Mouse (Mus musculus) MEL (cell line): ENCODE measurements around the gene Vsig10l. TPM values are rescaled to one million over a fixed set of nuclear protein-coding genes. Genes with fewer than 3 reads are reported as not detected.

Source experiments
- DNase-seq: peaks from one replicate; pipeline ENCODE4 v3.0.0; 2011; ENCODE audit warnings: low read depth, low spot score
- H3K27ac ChIP-seq: 2 replicates; pipeline ENCODE4 v1.5.1; 2012; ENCODE audit warnings: low read depth, mild to moderate bottlenecking, control low read depth, low read length, moderate library complexity; ENCODE audit not compliant: control insufficient read depth
- H3K27me3 ChIP-seq, 2 experiments: fragments of 150-350 bp in 1 of 2; sonication (generic) in 1 of 2; 2 replicates each; pipeline ENCODE4 v1.6.1; 2012; ENCODE audit warnings: low read length in 2 of 2, mild to moderate bottlenecking in 2 of 2, improper control_type of control experiment in 1 of 2, moderate library complexity in 1 of 2; ENCODE audit not compliant: insufficient read depth in 2 of 2, control insufficient read depth in 1 of 2
- H3K36me3 ChIP-seq, 2 experiments: 2 replicates each; pipeline ENCODE4 v1.6.1; 2012 to 2014; ENCODE audit warnings: low read length in 2 of 2, improper control_type of control experiment in 1 of 2, inconsistent platforms in 1 of 2, mild to moderate bottlenecking in 1 of 2; ENCODE audit not compliant: insufficient read depth in 2 of 2, control insufficient read depth in 1 of 2
- H3K4me1 ChIP-seq, 2 experiments: fragments of 150-350 bp in 1 of 2; sonication (generic) in 1 of 2; 2 replicates each; pipeline ENCODE4 v1.6.1; 2012; ENCODE audit warnings: low read length in 2 of 2, improper control_type of control experiment in 1 of 2, mild to moderate bottlenecking in 1 of 2; ENCODE audit not compliant: insufficient read depth in 2 of 2, control insufficient read depth in 1 of 2
- H3K4me3 ChIP-seq, 2 experiments: fragments of 150-350 bp in 1 of 2; sonication (generic) in 1 of 2; 2 replicates each; pipeline ENCODE4 v1.5.1; 2012; ENCODE audit warnings: low read depth in 2 of 2, low read length in 2 of 2, mild to moderate bottlenecking in 2 of 2, moderate library complexity in 2 of 2, control low read depth in 1 of 2, improper control_type of control experiment in 1 of 2; ENCODE audit not compliant: control insufficient read depth in 1 of 2, insufficient read depth in 1 of 2
- H3K79me2 ChIP-seq: 2 replicates; pipeline ENCODE4 v1.6.1; 2012; ENCODE audit warnings: mild to moderate bottlenecking, low read length, moderate library complexity; ENCODE audit not compliant: control insufficient read depth, poor library complexity, insufficient read depth
- H3K9ac ChIP-seq: 2 replicates; pipeline ENCODE4 v1.6.1; 2012; ENCODE audit warnings: low read depth, mild to moderate bottlenecking, control low read depth, low read length, moderate library complexity; ENCODE audit not compliant: control insufficient read depth, poor library complexity, severe bottlenecking
- H3K9me3 ChIP-seq: fragments of 150-350 bp; sonication (generic); replicated peaks from 2 replicates; pipeline ENCODE4 v1.6.1; 2012; ENCODE audit warnings: mild to moderate bottlenecking, low read length, improper control_type of control experiment, moderate library complexity; ENCODE audit not compliant: insufficient read depth
- BHLHE40 ChIP-seq: IDR thresholded peaks from 2 replicates; pipeline ENCODE4 v1.6.1; 2012; ENCODE audit warnings: low read depth, mild to moderate bottlenecking, inconsistent platforms, low read length, improper control_type of control experiment, borderline replicate concordance
- CHD2 ChIP-seq: IDR thresholded peaks from 2 replicates; pipeline ENCODE4 v1.6.1; 2011; ENCODE audit warnings: low read length, improper control_type of control experiment
- E2F4 ChIP-seq: IDR thresholded peaks from 2 replicates; pipeline ENCODE4 v1.6.1; 2011; ENCODE audit warnings: low read depth, low read length, improper control_type of control experiment, borderline replicate concordance
- EP300 ChIP-seq, 2 experiments: IDR thresholded peaks; 2 replicates each; pipeline ENCODE4 v1.6.1; 2011; ENCODE audit warnings: improper control_type of control experiment in 2 of 2, low read length in 2 of 2, low read depth in 1 of 2, mild to moderate bottlenecking in 1 of 2
- ETS1 ChIP-seq: IDR thresholded peaks from 2 replicates; pipeline ENCODE4 v1.6.1; 2012; ENCODE audit warnings: low read depth, mild to moderate bottlenecking, inconsistent platforms, low read length, improper control_type of control experiment, moderate library complexity
- KAT2A ChIP-seq: conservative IDR thresholded peaks from 2 replicates; pipeline ENCODE4 v1.6.1; 2012; ENCODE audit warnings: low read depth, low read length, improper control_type of control experiment, inconsistent platforms
- MAX ChIP-seq: IDR thresholded peaks from 2 replicates; pipeline ENCODE4 v1.6.1; 2011; ENCODE audit warnings: low read length, improper control_type of control experiment
- MAZ ChIP-seq: IDR thresholded peaks from 2 replicates; pipeline ENCODE4 v1.6.1; 2012; ENCODE audit warnings: low read depth, mild to moderate bottlenecking, inconsistent platforms, low read length, improper control_type of control experiment
- MEF2A ChIP-seq: IDR thresholded peaks from 2 replicates; pipeline ENCODE4 v1.6.1; 2014; ENCODE audit warnings: low read depth, mild to moderate bottlenecking, inconsistent platforms, low read length, improper control_type of control experiment; ENCODE audit not compliant: poor library complexity, insufficient replicate concordance, severe bottlenecking; ENCODE audit errors: extremely low read depth
- MYB ChIP-seq: IDR thresholded peaks from 2 replicates; pipeline ENCODE4 v1.6.1; 2011; ENCODE audit warnings: mild to moderate bottlenecking, low read depth, low read length, improper control_type of control experiment
- MYC ChIP-seq: IDR thresholded peaks from 2 replicates; pipeline ENCODE4 v1.6.1; 2011; ENCODE audit warnings: low read depth, mild to moderate bottlenecking, low read length, improper control_type of control experiment, moderate library complexity
- NELFE ChIP-seq: IDR thresholded peaks from 2 replicates; pipeline ENCODE4 v1.6.1; 2011; ENCODE audit warnings: low read depth, low read length, improper control_type of control experiment
- NRF1 ChIP-seq: IDR thresholded peaks from 2 replicates; pipeline ENCODE4 v1.6.1; 2014; ENCODE audit warnings: low read depth, mild to moderate bottlenecking, inconsistent platforms, low read length, improper control_type of control experiment, moderate library complexity; ENCODE audit not compliant: poor library complexity, insufficient read depth, severe bottlenecking
- POLR2A ChIP-seq, 2 experiments: IDR thresholded peaks; 2 replicates each; pipeline ENCODE4 v1.6.1; 2011 to 2012; ENCODE audit warnings: low read length in 2 of 2, mild to moderate bottlenecking in 2 of 2, control low read depth in 1 of 2, improper control_type of control experiment in 1 of 2, low read depth in 1 of 2, moderate library complexity in 1 of 2; ENCODE audit not compliant: control insufficient read depth in 1 of 2, insufficient read depth in 1 of 2, poor library complexity in 1 of 2
- RAD21 ChIP-seq: IDR thresholded peaks from 2 replicates; pipeline ENCODE4 v1.6.1; 2011; ENCODE audit warnings: mild to moderate bottlenecking, low read depth, low read length, improper control_type of control experiment
- RCOR1 ChIP-seq: IDR thresholded peaks from 2 replicates; pipeline ENCODE4 v1.6.1; 2012; ENCODE audit warnings: low read depth, mild to moderate bottlenecking, inconsistent platforms, low read length, improper control_type of control experiment
- TBP ChIP-seq: IDR thresholded peaks from 2 replicates; pipeline ENCODE4 v1.8.0; 2011; ENCODE audit warnings: low read depth, low read length, improper control_type of control experiment
- TCF12 ChIP-seq: IDR thresholded peaks from 2 replicates; pipeline ENCODE4 v1.6.1; 2014; ENCODE audit warnings: low read depth, mild to moderate bottlenecking, inconsistent platforms, low read length, improper control_type of control experiment, moderate library complexity
- USF2 ChIP-seq, 2 experiments: IDR thresholded peaks; 2 replicates each; pipeline ENCODE4 v1.6.1; 2011 to 2012; ENCODE audit warnings: improper control_type of control experiment in 2 of 2, low read length in 2 of 2, borderline replicate concordance in 1 of 2, inconsistent platforms in 1 of 2, low read depth in 1 of 2, mild to moderate bottlenecking in 1 of 2; ENCODE audit not compliant: insufficient read depth in 1 of 2
- ZMIZ1 ChIP-seq: IDR thresholded peaks from 2 replicates; pipeline ENCODE4 v1.6.1; 2012; ENCODE audit warnings: low read depth, mild to moderate bottlenecking, inconsistent platforms, low read length, improper control_type of control experiment, moderate library complexity
- polyA plus RNA-seq, 2 experiments: library from polyadenylated mRNA; stranded (reverse) in 1 of 2; unstranded in 1 of 2; fragments of >175 nt in 1 of 2; fragments of >200 nt in 1 of 2; gene quantifications; 2 replicates each; pipeline versions ENCODE4 v1.2.1 to v1.2.4; 2012; ENCODE audit warnings: low replicate concordance in 2 of 2, low read depth in 1 of 2; ENCODE audit not compliant: insufficient read length in 2 of 2, insufficient read depth in 1 of 2, missing spikeins in 1 of 2
- total RNA-seq: library from RNA; depleted of rRNA; stranded (reverse); fragments of 300-350 nt; gene quantifications from 2 replicates; pipeline ENCODE4 v1.2.3, GENCODE M21; 2012

The Vsig10l gene
- total and polyA plus RNA-seq, 3 experiments: 0.08 to 0.65 TPM; not detected in 1

- Histone ChIP-seq H3K27ac (no peak overlapping the region), H3K9ac (no peak overlapping the region), H3K4me1 (no peaks in the 10 kb centered on the region), H3K9me3 (no peaks in the 10 kb centered on the region), H3K79me2 (no peaks in the 10 kb centered on the region), H3K36me3 (no peaks in the 10 kb centered on the region), H3K4me3 (no peak overlapping the region), H3K27me3 (no peaks in the 10 kb centered on the region)
- no peak for DNase-seq
- no peak for TF ChIP-seq BHLHE40
These were observed 12.8 kb downstream of the Vsig10l start for GRCm38 (mm10) chr7:43475706-43476105.

- no peak overlapping the region for H3K27ac ChIP-seq
- H3K9me3 ChIP-seq: no peaks in the 10 kb centered on the region
- H3K36me3 ChIP-seq: no peaks in the 10 kb centered on the region
- TF ChIP-seq CHD2: no peak
- H3K4me3 ChIP-seq: no peak overlapping the region
- H3K4me1 ChIP-seq: no peaks in the 10 kb centered on the region
- no peak overlapping the region for H3K9ac ChIP-seq
- no peaks in the 10 kb centered on the region for H3K27me3 ChIP-seq
- DNase-seq: no peak
- no peaks in the 10 kb centered on the region for H3K79me2 ChIP-seq
These were observed 13.4 kb downstream of the Vsig10l start for GRCm38 (mm10) chr7:43476376-43476775.

DNA sequence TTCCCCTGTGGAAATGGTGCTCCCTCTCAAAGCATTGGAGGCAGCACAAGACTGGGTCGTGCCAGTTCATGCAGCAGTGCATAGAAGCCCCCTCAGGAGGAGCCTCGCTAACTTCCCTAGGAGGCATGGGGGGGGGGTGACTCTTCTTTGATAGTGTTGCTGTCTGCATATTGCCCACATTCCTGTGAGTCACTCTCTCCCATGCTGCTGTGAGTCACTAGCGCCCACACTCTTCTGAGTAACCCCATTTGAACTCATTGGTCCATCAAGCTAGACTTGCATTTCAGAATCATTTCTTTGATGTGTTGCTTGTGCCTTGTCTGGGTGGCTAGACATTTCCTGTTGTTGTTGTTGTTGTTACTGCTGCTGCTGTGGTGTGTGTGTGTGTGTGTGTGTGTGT is 18.2 kb downstream of the Vsig10l start:
- DNase-seq: no peak
- no peak overlapping the region for H3K27ac ChIP-seq
- no peaks in the 10 kb centered on the region for H3K9me3 ChIP-seq
- H3K79me2 ChIP-seq: no peaks in the 10 kb centered on the region
- no peak overlapping the region for H3K4me3 ChIP-seq
- no peaks in the 10 kb centered on the region for H3K4me1 ChIP-seq
- no peak overlapping the region for H3K9ac ChIP-seq
- H3K36me3 ChIP-seq: no peaks in the 10 kb centered on the region
- TF ChIP-seq EP300 (IDR thresholded peaks at IDR 0.05; ENCODE audit: low read depth in 1 of 2, low read length in 2 of 2) (no peak), KAT2A (no peak), NRF1 (no peak), MAX (no peak), MYC (no peak), RCOR1 (no peak), TBP (no peak)
- H3K27me3 ChIP-seq: no peaks in the 10 kb centered on the region

GRCm38 (mm10) chr7:43482090-43482716 is 19.3 kb downstream of the Vsig10l start:
- Histone ChIP-seq H3K79me2 (no peaks in the 10 kb centered on the region), H3K36me3 (no peaks in the 10 kb centered on the region), H3K9ac (no peak overlapping the region), H3K27ac (no peak overlapping the region), H3K4me3 (no peak overlapping the region), H3K9me3 (no peaks in the 10 kb centered on the region), H3K27me3 (no peaks in the 10 kb centered on the region), H3K4me1 (no peaks in the 10 kb centered on the region)
- DNase-seq: no peak
- TF ChIP-seq ETS1 (no peak), MYB (no peak), MEF2A (no peak), USF2 (IDR thresholded peaks at IDR 0.05; ENCODE audit: borderline replicate concordance in 1 of 2, insufficient read depth in 1 of 2, low read depth in 1 of 2, low read length in 2 of 2) (no peak), MAZ (no peak), E2F4 (no peak), POLR2A (IDR thresholded peaks at IDR 0.05; ENCODE audit: control insufficient read depth in 1 of 2, insufficient read depth in 1 of 2, low read depth in 1 of 2, low read length in 2 of 2, poor library complexity in 1 of 2) (no peak), MAX (no peak), RAD21 (no peak), NELFE (no peak), NRF1 (no peak), TCF12 (no peak), KAT2A (no peak), ZMIZ1 (no peak)
